In genomic region chr1:64618226-64618625, GRCm38 (mm10) we compare ENCODE assay signal across 8 mouse cellular contexts. TPM values are rescaled to one million over a fixed set of nuclear protein-coding genes. Genes with fewer than 3 reads are reported as not detected.
DNase-seq lines count a peak whose midpoint lies in the region; ATAC-seq and TF ChIP-seq lines count a peak whose summit lies in the region.

No protein-coding gene starts in this region.

- peak overlapping the region in 1 of 2 experiments; percentile 57; a peak in 2 of 4 replicates for H3K4me3 ChIP-seq in heart, embryonic 14.5 days (ENCODE audit: control insufficient read depth in 1 of 2, insufficient read depth in 1 of 2, low read depth in 1 of 2, low read length in 2 of 2)
- peak overlapping the region; percentile 81 for H3K4me3 ChIP-seq in G1E (ENCODE audit: low read depth, low read length)
- peak overlapping the region; percentile 71 for H3K4me3 ChIP-seq in hindbrain, embryonic 15.5 days
- H3K4me3 ChIP-seq in midbrain, embryonic 13.5 days (replicated peaks): peak overlapping the region; percentile 78

- peak overlapping the region; percentile 88 for H3K4me2 ChIP-seq in heart, embryonic 14.5 days (ENCODE audit: low read length)
- peak overlapping the region; percentile 71 for H3K4me2 ChIP-seq in hindbrain, embryonic 15.5 days
- H3K4me2 ChIP-seq in midbrain, embryonic 13.5 days (replicated peaks): peak overlapping the region; percentile 73

- H3K36me3 ChIP-seq in heart, embryonic 14.5 days (ENCODE audit: control insufficient read depth, insufficient read depth, low read length): peaks cover 17% of the 10 kb centered on the region
- H3K36me3 ChIP-seq in G1E (replicated peaks): peaks cover 56% of the 10 kb centered on the region
- H3K36me3 ChIP-seq in hindbrain, embryonic 15.5 days: peaks cover 4% of the 10 kb centered on the region; the same call in 1 of the 2 replicates
- H3K36me3 ChIP-seq in midbrain, embryonic 13.5 days: peaks cover 9% of the 10 kb centered on the region

- no peak for TF ChIP-seq CTCF in G1E (IDR thresholded peaks at IDR 0.05; ENCODE audit: low read depth, low read length)

- peak overlapping the region in 1 of 2 experiments; percentile 98; a peak in 1 of 4 replicates for H3K27ac ChIP-seq in heart, embryonic 14.5 days (replicated peaks in 1 of 2; ENCODE audit: control insufficient read depth in 1 of 2, insufficient read depth in 1 of 2, low read depth in 2 of 2, low read length in 2 of 2)
- peak overlapping the region; percentile 96 for H3K27ac ChIP-seq in hindbrain, embryonic 15.5 days (replicated peaks)
- H3K27ac ChIP-seq in midbrain, embryonic 13.5 days: no peak overlapping the region

- no peak for DNase-seq in heart, adult 9 months (ENCODE audit: low spot score in 2 of 2)
- DNase-seq in G1E (ENCODE audit: low spot score): no peak
- DNase-seq in gastrocnemius, postnatal 10 days: no peak
- no peak for DNase-seq in layer of hippocampus, postnatal 36 days
- no peak for DNase-seq in layer of hippocampus, adult 9-10 months (ENCODE audit: low spot score)

- H3K4me1 ChIP-seq in heart, embryonic 14.5 days (ENCODE audit: control insufficient read depth in 2 of 2, insufficient read depth in 2 of 2, low read length in 2 of 2): peaks cover 2 to 11% of the 10 kb centered on the region in 2 experiments
- peaks cover 42% of the 10 kb centered on the region for H3K4me1 ChIP-seq in G1E (ENCODE audit: insufficient read depth, low read depth, low read length)
- H3K4me1 ChIP-seq in hindbrain, embryonic 15.5 days (replicated peaks): peaks cover 19% of the 10 kb centered on the region
- H3K4me1 ChIP-seq in midbrain, embryonic 13.5 days (replicated peaks): peaks cover 24% of the 10 kb centered on the region

- ATAC-seq in heart, embryonic 14.5 days (ENCODE audit: insufficient number of reproducible peaks, insufficient read depth, low FRiP score, low read depth): no peak
- ATAC-seq in G1E (ENCODE audit: extremely low read depth, insufficient number of reproducible peaks, low FRiP score, poor library complexity, severe bottlenecking): no peak
- ATAC-seq in hindbrain, embryonic 15.5 days (ENCODE audit: low FRiP score, low read depth): no peak
- no peak for ATAC-seq in midbrain, embryonic 13.5 days

- 64% methylated on average over 3 of the region's 3 CpGs for WGBS in heart, embryonic 14.5 days
- 64% methylated on average over 3 of the region's 3 CpGs for WGBS in hindbrain, embryonic 15.5 days
- 70% methylated on average over 3 of the region's 3 CpGs for WGBS in midbrain, embryonic 13.5 days

- no peaks in the 10 kb centered on the region for H3K27me3 ChIP-seq in heart, embryonic 14.5 days (ENCODE audit: control insufficient read depth, insufficient read depth, low read length)
- no peaks in the 10 kb centered on the region for H3K27me3 ChIP-seq in G1E (ENCODE audit: insufficient read depth, low read length)
- H3K27me3 ChIP-seq in hindbrain, embryonic 15.5 days: no peaks in the 10 kb centered on the region
- no peaks in the 10 kb centered on the region for H3K27me3 ChIP-seq in midbrain, embryonic 13.5 days

- no peaks in the 10 kb centered on the region for H3K9me3 ChIP-seq in heart, embryonic 14.5 days (ENCODE audit: control insufficient read depth, low read length)
- no peaks in the 10 kb centered on the region for H3K9me3 ChIP-seq in G1E (replicated peaks)
- H3K9me3 ChIP-seq in hindbrain, embryonic 15.5 days: no peaks in the 10 kb centered on the region
- no peaks in the 10 kb centered on the region for H3K9me3 ChIP-seq in midbrain, embryonic 13.5 days

- peak overlapping the region; percentile 83 for H3K9ac ChIP-seq in heart, embryonic 14.5 days (ENCODE audit: low read length)
- peak overlapping the region; percentile 90; the same call in 1 of the 2 replicates for H3K9ac ChIP-seq in hindbrain, embryonic 15.5 days
- H3K9ac ChIP-seq in midbrain, embryonic 13.5 days (replicated peaks): peak overlapping the region; percentile 93

RNA-seq across cellular contexts. Expression of gene Mettl21a, which starts 1.2 kb away (rescaled TPM):
- polyA plus RNA-seq in heart, embryonic 14.5 days (2014; fragmentation: Nextera tagmentation; extraction: Ambion mirVana): 12.8 and 13.7 TPM in 2 replicates
- 11.1 and 12.1 TPM in 2 replicates for total RNA-seq in G1E (2014; fragmentation: Nextera tagmentation)
- 36.8 and 37.3 TPM in 2 replicates for total RNA-seq in G1E (2017)
- polyA plus RNA-seq in G1E (2012): 22.8 and 24.6 TPM in 2 replicates
- polyA plus RNA-seq in hindbrain, embryonic 15.5 days (2015; fragmentation: Nextera tagmentation; extraction: Ambion mirVana): 18.2 and 18.3 TPM in 2 replicates
- polyA plus RNA-seq in midbrain, embryonic 13.5 days (2015; fragmentation: Nextera tagmentation; extraction: Ambion mirVana): 21.1 TPM in 2 replicates
- total RNA-seq in gastrocnemius, postnatal 10 days (2021): 10 to 100 TPM in 1 of 2 experiments, 1 to 10 TPM in 1; 8.0 to 15.1 TPM
- total RNA-seq in layer of hippocampus, postnatal 36 days (2021): 10 to 100 TPM; 11.0 to 12.3 TPM
